Mouse (Mus musculus): Measurements from ENCODE around the gene Cacna2d1.

DNA sequence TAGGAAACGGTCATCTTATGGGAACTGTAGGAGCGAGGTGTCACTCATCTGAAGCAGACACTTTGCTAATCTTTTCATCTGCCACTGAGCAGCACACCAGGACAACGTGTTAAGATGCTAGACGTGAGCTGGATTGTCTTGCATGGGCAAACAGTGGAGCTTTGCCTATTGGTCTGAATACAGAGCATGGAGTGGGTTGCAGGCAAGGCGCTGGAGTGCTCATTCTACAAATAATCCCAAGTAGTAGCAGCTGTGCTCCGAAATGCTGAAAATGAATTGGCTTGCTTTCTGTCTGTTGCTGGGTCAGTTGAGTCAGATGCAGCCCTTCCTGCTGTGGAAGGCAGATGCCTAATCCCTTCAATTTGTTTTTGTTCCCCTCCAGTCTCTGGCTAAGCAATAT, 330.9 kb downstream of the Cacna2d1 start:
- TF ChIP-seq GATA1 (IDR thresholded peaks at IDR 0.05; ENCODE audit: low read depth, low read length) (no peak), POLR2A (IDR thresholded peaks at IDR 0.05; ENCODE audit: control insufficient read depth in 1 of 2, insufficient read depth in 1 of 2, low read depth in 1 of 2, low read length in 2 of 2, poor library complexity in 1 of 2) (no peak)
